Mouse (Mus musculus): ENCODE data around the gene Olfr320.
"Not testable (repeated sequence)": the region's sequence is repeated elsewhere in the genome, so short reads cannot be mapped to it uniquely, and the experiment has no call there.

Gene Olfr320

GRCm38 (mm10) chr11:58680799-58681198, at the start of gene Olfr320:
Olfr320 (plus strand) TSS chr11:58681099.
- no peak for DNase-seq

DNA sequence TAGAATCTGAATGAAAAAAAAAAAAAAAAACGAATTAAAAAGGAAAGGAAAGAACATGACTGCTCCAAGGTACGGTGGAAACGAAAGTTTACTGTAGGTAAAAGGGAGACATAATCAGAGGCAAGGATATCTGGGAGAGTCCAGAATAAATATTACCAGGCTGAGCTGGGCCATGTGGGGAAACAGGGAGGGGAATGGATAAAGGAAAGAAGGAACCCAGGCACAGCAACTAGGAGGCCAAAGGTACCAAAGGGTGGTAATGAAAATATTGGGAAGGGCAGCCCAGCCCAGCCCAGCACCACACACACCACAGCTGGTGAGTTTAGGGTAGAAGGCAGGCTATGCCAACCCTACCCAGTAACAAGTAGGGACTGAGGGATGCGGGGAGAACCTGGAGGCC, 46.0 kb upstream of the Olfr320 start:
- no peak for DNase-seq

- peak; percentile 39 to 56 for DNase-seq
Measured at GRCm38 (mm10) chr11:58636376-58636977, 44.4 kb upstream of the Olfr320 start.

DNA sequence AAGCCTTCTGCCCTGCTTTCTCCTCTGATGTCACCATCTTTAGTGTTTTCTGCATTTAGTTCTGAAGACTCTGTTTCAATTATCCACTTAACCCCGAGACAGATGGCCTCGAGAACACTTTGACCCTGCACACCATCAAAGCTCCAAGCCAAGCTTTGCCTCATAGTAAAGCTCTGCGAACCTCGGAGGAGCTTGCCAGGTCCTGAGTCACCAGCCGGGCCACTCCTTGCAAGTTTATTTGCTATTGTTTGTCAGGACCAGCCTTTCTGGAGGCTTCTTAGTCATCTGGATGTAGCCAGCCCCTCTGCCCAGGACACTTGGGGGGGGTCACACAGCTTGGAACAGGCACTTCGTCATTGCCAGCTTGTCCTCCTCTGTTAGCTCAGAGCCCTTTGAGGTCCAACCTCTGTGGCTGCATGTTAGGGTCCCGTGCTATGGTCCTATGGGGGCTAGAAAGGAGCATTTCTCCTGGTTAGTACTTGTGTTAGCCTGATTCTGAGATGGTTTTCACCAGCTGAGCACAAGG, 42.7 kb upstream of the Olfr320 start:
- no peak for DNase-seq

GRCm38 (mm10) chr11:58640272-58640867, 40.5 kb upstream of the Olfr320 start, which contains the start of gene Trim58:
Trim58 (plus strand) TSS chr11:58640465.
- DNase-seq = peak in 1 of 2 experiments; percentile 26

GRCm38 (mm10) chr11:58641057-58641456, 39.8 kb upstream of the Olfr320 start:
- DNase-seq = no peak

GRCm38 (mm10) chr11:58641638-58642358, 39.1 kb upstream of the Olfr320 start:
- no peak for DNase-seq

DNA sequence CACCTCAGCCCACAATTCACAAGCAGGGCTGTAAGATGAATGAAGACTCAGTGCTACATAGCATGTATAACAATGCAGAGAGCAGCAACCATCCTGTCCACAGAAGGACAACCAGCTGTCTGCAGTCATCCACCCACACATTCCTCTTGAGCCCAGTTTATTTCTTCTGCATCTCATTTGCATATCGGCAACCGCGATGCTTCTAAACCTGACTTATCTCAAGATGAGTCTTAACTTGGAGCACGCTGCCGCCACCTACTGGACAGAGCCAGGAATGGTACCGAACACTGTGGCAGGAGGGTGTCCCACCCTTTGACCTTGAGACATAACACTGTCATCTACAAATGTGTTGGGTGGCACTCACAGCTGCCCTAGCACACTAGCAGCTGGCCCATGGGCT, 37.5 kb upstream of the Olfr320 start:
- DNase-seq = peak in 1 of 2 experiments; percentile 28

- DNase-seq = no peak
Measured at GRCm38 (mm10) chr11:58655151-58655550, 25.7 kb upstream of the Olfr320 start.

DNA sequence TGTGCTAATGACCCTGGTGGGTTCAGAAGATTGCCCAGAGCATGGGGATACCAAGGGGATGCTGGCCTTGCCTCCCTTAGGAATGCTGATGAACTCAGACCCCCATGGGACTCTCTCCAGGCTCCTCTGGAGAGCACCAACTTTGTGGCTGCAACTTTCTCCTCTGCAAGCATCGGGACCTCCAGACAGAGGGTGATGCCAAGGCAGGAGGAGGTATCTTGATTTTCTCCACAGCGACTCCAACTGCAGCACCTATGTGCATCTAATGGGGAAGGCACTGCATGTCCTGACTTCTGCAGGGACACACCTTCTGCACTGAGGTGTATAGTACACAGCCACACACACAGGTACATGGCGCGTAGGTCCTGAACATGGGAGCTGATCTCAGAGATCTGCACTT, 22.3 kb upstream of the Olfr320 start, which contains the start of gene Olfr322:
Gene Olfr322 (plus strand): TSS at position 187 of the 400 bp plus-strand sequence.
- no peak for DNase-seq

DNA sequence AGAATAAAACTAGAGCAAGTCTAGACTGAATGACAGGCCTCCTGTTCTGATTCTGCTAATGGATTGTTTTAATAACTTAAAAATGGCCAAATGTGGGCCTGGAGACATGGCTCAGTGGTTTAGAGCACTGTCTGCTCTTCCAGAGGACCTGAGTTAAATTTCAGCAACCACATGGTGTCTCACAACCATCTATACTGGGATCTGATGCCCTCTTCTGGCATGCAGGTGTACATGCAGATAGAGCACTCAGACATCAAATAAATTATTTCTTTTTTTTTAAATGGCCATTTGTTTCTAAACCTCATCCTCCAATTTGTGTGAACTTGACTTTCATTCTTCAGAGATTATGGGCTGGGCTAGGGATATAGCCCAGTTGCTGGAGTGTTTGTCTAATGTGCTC, 11.6 kb upstream of the Olfr320 start:
- DNase-seq = no peak

- DNase-seq = no peak
Measured at GRCm38 (mm10) chr11:58671825-58672224, 9.1 kb upstream of the Olfr320 start.

GRCm38 (mm10) chr11:58698862-58699261, 18.0 kb downstream of the Olfr320 start, which contains the start of gene Olfr319:
Olfr319 (plus strand) TSS chr11:58699162.
- DNase-seq = no peak

GRCm38 (mm10) chr11:58709086-58709485, 28.2 kb downstream of the Olfr320 start:
- no peak for DNase-seq

GRCm38 (mm10) chr11:58717723-58718122, 36.8 kb downstream of the Olfr320 start:
- not testable (repeated sequence) for DNase-seq

GRCm38 (mm10) chr11:58719701-58720100, 38.8 kb downstream of the Olfr320 start:
- DNase-seq = no peak

DNA sequence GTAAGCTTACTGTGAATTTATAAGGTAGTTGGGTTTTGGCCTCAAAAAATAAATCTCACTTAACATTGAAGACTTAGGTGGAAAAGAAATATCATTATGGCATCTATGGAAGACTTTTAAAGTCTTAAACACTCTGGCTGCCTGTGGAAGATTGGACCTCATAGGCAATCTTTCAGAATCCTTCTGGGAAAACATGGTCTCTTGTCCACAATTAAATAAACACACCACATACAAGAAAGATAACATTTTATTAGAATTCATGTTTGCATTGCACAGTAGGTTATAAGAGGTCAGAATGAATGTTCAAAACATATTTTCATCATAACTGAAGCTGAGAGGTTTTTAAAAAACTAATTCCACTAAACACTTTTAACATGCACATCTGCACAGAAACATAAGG, 43.0 kb downstream of the Olfr320 start, which contains the start of gene Olfr318:
Gene Olfr318 (minus strand): TSS at position 101 of the 400 bp plus-strand sequence.
- DNase-seq = no peak

GRCm38 (mm10) chr11:58727896-58728650, 47.2 kb downstream of the Olfr320 start:
- DNase-seq = not testable (repeated sequence)

GRCm38 (mm10) chr11:58733372-58733771, 52.5 kb downstream of the Olfr320 start:
- peak; percentile 5 to 38 for DNase-seq
